Mouse (Mus musculus) hindbrain, embryonic 14.5 days (tissue): Measurements from ENCODE around the gene Iglon5. TPM values are rescaled to one million over a fixed set of nuclear protein-coding genes. Genes with fewer than 3 reads are reported as not detected.

Source experiments
- ATAC-seq: fragments of 200-750 bp; cut with Nextera tagmentation; 2 replicates; pipeline ENCODE4 v1.8.0; 2017; ENCODE audit warnings: moderate number of reproducible peaks, mild to moderate bottlenecking, moderate TSS enrichment, moderate library complexity; ENCODE audit not compliant: low FRiP score
- DNase-seq: peaks from one replicate; pipeline ENCODE4 v3.0.0-alpha.2; 2015; ENCODE audit warnings: low spot score
- H3K27ac ChIP-seq: fragments of 300-500 bp; sonication (generic); 2 replicates; pipeline ENCODE4 v1.5.1; 2014; ENCODE audit warnings: mild to moderate bottlenecking, moderate library complexity
- H3K27me3 ChIP-seq: fragments of 300-500 bp; sonication (generic); 2 replicates; pipeline ENCODE4 v1.6.1; 2014; ENCODE audit warnings: mild to moderate bottlenecking, low read length, mixed read lengths; ENCODE audit not compliant: control insufficient read depth, insufficient read depth
- H3K36me3 ChIP-seq: fragments of 300-500 bp; sonication (generic); replicated peaks from 2 replicates; pipeline ENCODE4 v1.6.1; 2014; ENCODE audit not compliant: control insufficient read depth, insufficient read depth
- H3K4me1 ChIP-seq: fragments of 300-500 bp; sonication (generic); replicated peaks from 2 replicates; pipeline ENCODE4 v1.6.1; 2014; ENCODE audit warnings: antibody characterized with exemption, low read length, mixed read lengths; ENCODE audit not compliant: control insufficient read depth, insufficient read depth
- H3K4me2 ChIP-seq: fragments of 300-500 bp; sonication (generic); replicated peaks from 2 replicates; pipeline ENCODE4 v1.6.1; 2014; ENCODE audit warnings: mild to moderate bottlenecking, moderate library complexity
- H3K4me3 ChIP-seq: fragments of 300-500 bp; sonication (generic); replicated peaks from 2 replicates; pipeline ENCODE4 v1.5.1; 2014; ENCODE audit warnings: mild to moderate bottlenecking, low read length
- H3K9ac ChIP-seq: fragments of 300-500 bp; sonication (generic); 2 replicates; pipeline ENCODE4 v1.6.1; 2014
- H3K9me3 ChIP-seq: fragments of 300-500 bp; sonication (generic); 2 replicates; pipeline ENCODE4 v1.6.1; 2016; ENCODE audit warnings: low read length; ENCODE audit not compliant: control insufficient read depth
- WGBS: fragments of 180-500 bp; shearing (Covaris S2); extraction: QIAGEN DNeasy Blood & Tissue Kit; methylation state at CpG from one replicate; pipeline ENCODE4 v1.1.7; 2014; 5-methylcytosine and 5-hydroxymethylcytosine counted together
- microRNA-seq: library from miRNA; unstranded; fragments of <30 nt; microRNA quantifications from one replicate; pipeline ENCODE4, GENCODE M21; 2016
- polyA plus RNA-seq: library from polyadenylated mRNA; unstranded; fragments of >200 nt; fragmentation: Nextera tagmentation; extraction: Ambion mirVana; gene quantifications from 2 replicates; pipeline ENCODE4 v1.2.1, GENCODE M21; 2014

Gene Iglon5
- polyA plus RNA-seq, 1 experiment from 2014 or later, result 11.1 TPM

DNA sequence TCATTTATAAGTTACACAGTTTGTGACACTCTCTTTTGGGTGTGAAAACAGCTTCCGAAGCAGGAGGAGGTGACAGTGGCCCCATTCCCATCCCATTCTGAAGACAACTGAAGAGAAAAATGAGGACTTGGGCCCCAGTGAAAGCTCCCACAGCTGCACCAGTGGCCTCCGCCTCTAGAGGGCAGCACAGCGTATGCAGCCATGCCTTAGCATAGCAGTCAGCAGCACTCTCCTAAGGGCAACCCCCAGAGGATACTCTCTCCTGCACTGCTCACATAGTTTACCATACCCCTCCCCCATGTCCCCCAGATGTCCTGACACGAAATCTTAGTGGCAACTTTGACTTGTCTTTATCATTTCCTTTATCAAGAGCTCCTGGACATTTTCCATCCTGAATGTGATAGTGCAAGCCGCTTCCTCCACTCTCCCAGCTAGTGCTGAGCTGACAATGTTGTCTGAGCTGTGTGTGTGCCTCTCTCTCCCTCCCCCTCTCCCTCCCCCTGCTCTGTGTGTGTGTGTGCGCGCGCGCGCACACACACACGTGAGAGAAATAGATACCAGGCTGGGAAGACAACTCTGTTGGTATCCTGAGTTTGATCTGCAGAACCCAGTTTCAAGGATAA is 66.8 kb downstream of the Iglon5 start:
- 14% methylated on average over 11 of the region's 11 CpGs for WGBS
- Histone ChIP-seq H3K4me2 (peak overlapping the region; percentile 36), H3K27ac (no peak overlapping the region), H3K27me3 (no peaks in the 10 kb centered on the region), H3K9me3 (no peaks in the 10 kb centered on the region), H3K4me1 (peaks cover 5% of the 10 kb centered on the region; the same call in 1 of the 2 replicates), H3K9ac (no peak overlapping the region), H3K4me3 (no peak overlapping the region), H3K36me3 (no peaks in the 10 kb centered on the region)
- DNase-seq, result peak; percentile 86
- peak; percentile 93 for ATAC-seq

Small RNAs within 50 kb of the gene (microRNA-seq; reads per million reads assigned to microRNA genes)
- 0.97 reads per million for gene Mir7051

Other genes starting within 250 kb of the Iglon5 start
- 21.6 and 27.6 TPM in 2 replicates for gene Zfp715, start 176.8 kb downstream of the Iglon5 start, polyA plus RNA-seq
- 0.12 TPM in 1 of 2 replicates, not detected in the other for gene Siglecf, start 138.7 kb downstream of the Iglon5 start, polyA plus RNA-seq
- not detected in 2 replicates for gene Siglecg, start 81.9 kb downstream of the Iglon5 start, polyA plus RNA-seq
- gene Lim2, start 62.4 kb downstream of the Iglon5 start, polyA plus RNA-seq, result not detected in 2 replicates
- not detected in 2 replicates for gene Nkg7, start 53.0 kb downstream of the Iglon5 start, polyA plus RNA-seq
- not detected in 2 replicates for gene Cldnd2, start 49.3 kb downstream of the Iglon5 start, polyA plus RNA-seq
- gene Etfb, start 46.0 kb downstream of the Iglon5 start, polyA plus RNA-seq, result 122 and 144 TPM in 2 replicates
- gene Gm45233, start 45.9 kb downstream of the Iglon5 start, polyA plus RNA-seq, result 0.62 TPM in 1 of 2 replicates, not detected in the other
- gene Vsig10l, start 26.9 kb downstream of the Iglon5 start, polyA plus RNA-seq, result 15.6 and 17.8 TPM in 2 replicates
- gene 4931406B18Rik, start 15.9 kb upstream of the Iglon5 start, polyA plus RNA-seq, result 0.31 TPM in 1 of 2 replicates, not detected in the other
- gene Cd33, start 54.4 kb upstream of the Iglon5 start, polyA plus RNA-seq, result 1.1 TPM in 2 replicates
- gene Zfp658, start 72.2 kb upstream of the Iglon5 start, polyA plus RNA-seq, result 8.0 and 8.5 TPM in 2 replicates
- gene Zfp719, start 89.5 kb upstream of the Iglon5 start, polyA plus RNA-seq, result 17.4 and 18.3 TPM in 2 replicates
- 0.57 and 1.0 TPM in 2 replicates for gene Zfp819, start 117.1 kb upstream of the Iglon5 start, polyA plus RNA-seq
- gene Ceacam18, start 144.6 kb upstream of the Iglon5 start, polyA plus RNA-seq, result not detected in 2 replicates
- gene Siglece, start 170.1 kb upstream of the Iglon5 start, polyA plus RNA-seq, result 0.14 and 0.40 TPM in 2 replicates
- 14.6 and 15.1 TPM in 2 replicates for gene Ctu1, start 181.9 kb upstream of the Iglon5 start, polyA plus RNA-seq
- not detected in 2 replicates for gene Klk14, start 200.3 kb upstream of the Iglon5 start, polyA plus RNA-seq
- not detected in 2 replicates for gene Klk13, start 222.5 kb upstream of the Iglon5 start, polyA plus RNA-seq